Mouse (Mus musculus) limb, embryonic 14.5 days (tissue): ENCODE results near the gene 6330409D20Rik. TPM values are rescaled to one million over a fixed set of nuclear protein-coding genes. Genes with fewer than 3 reads are reported as not detected.
A peak's percentile ranks its signal among the peaks of the same experiment; 100 is the strongest.

Experiments
- ATAC-seq: fragments of 200-750 bp; cut with Nextera tagmentation; 2 replicates; pipeline ENCODE4 v1.8.0; 2017; ENCODE audit warnings: low read depth, moderate number of reproducible peaks, moderate TSS enrichment; ENCODE audit not compliant: low FRiP score
- DNase-seq: peaks from one replicate; pipeline ENCODE4 v3.0.0-alpha.2; 2015; ENCODE audit warnings: low spot score
- H3K27ac ChIP-seq: fragments of 300-500 bp; sonication (generic); replicated peaks from 2 replicates; pipeline ENCODE4 v1.5.1; 2014; ENCODE audit warnings: low read depth, mild to moderate bottlenecking, low read length, moderate library complexity, mixed read lengths
- H3K27me3 ChIP-seq: fragments of 300-500 bp; sonication (generic); 2 replicates; pipeline ENCODE4 v1.6.1; 2014; ENCODE audit warnings: low read length, mixed read lengths; ENCODE audit not compliant: control insufficient read depth, insufficient read depth
- H3K36me3 ChIP-seq: fragments of 300-500 bp; sonication (generic); 2 replicates; pipeline ENCODE4 v1.6.1; 2014; ENCODE audit warnings: mild to moderate bottlenecking, low read length, moderate library complexity, mixed read lengths; ENCODE audit not compliant: control insufficient read depth, insufficient read depth
- H3K4me1 ChIP-seq: fragments of 300-500 bp; sonication (generic); 2 replicates; pipeline ENCODE4 v1.6.1; 2014; ENCODE audit warnings: antibody characterized with exemption, low read length, mixed read lengths; ENCODE audit not compliant: control insufficient read depth, insufficient read depth
- H3K4me2 ChIP-seq: fragments of 300-500 bp; sonication (generic); replicated peaks from 2 replicates; pipeline ENCODE4 v1.6.1; 2014; ENCODE audit warnings: low read depth, mild to moderate bottlenecking, low read length, moderate library complexity; ENCODE audit not compliant: severe bottlenecking
- H3K4me3 ChIP-seq: fragments of 300-500 bp; sonication (generic); replicated peaks from 2 replicates; pipeline ENCODE4 v1.5.1; 2014; ENCODE audit warnings: low read length
- H3K9ac ChIP-seq: fragments of 300-500 bp; sonication (generic); 2 replicates; pipeline ENCODE4 v1.6.1; 2014; ENCODE audit warnings: mild to moderate bottlenecking, low read depth, low read length, moderate library complexity; ENCODE audit not compliant: severe bottlenecking
- H3K9me3 ChIP-seq: fragments of 300-500 bp; sonication (generic); 2 replicates; pipeline ENCODE4 v1.6.1; 2016; ENCODE audit warnings: low read length; ENCODE audit not compliant: control insufficient read depth
- POLR2A ChIP-seq: fragments of 200-500 bp; IDR thresholded peaks from 2 replicates; pipeline ENCODE4 v1.8.0; 2012; ENCODE audit warnings: inconsistent platforms, mild to moderate bottlenecking, moderate library complexity, borderline replicate concordance; ENCODE audit not compliant: insufficient read depth, insufficient read length; ENCODE audit errors: extremely low read depth
- WGBS: fragments of 180-500 bp; shearing (Covaris S2); extraction: QIAGEN DNeasy Blood & Tissue Kit; methylation state at CpG from one replicate; pipeline ENCODE4 v1.1.7; 2014; 5-methylcytosine and 5-hydroxymethylcytosine counted together
- polyA plus RNA-seq, 2 experiments: library from polyadenylated mRNA; depleted of rRNA in 1 of 2; stranded (reverse) in 1 of 2; unstranded in 1 of 2; fragments of >200 nt; fragmentation: Nextera tagmentation in 1 of 2; extraction: Ambion mirVana in 1 of 2; gene quantifications; 2 replicates each; pipeline versions ENCODE4 v1.2.1 to v1.2.3; 2012 to 2014

6330409D20Rik gene
- polyA plus RNA-seq, 2 experiments = 0.14 TPM; not detected in 1

DNA sequence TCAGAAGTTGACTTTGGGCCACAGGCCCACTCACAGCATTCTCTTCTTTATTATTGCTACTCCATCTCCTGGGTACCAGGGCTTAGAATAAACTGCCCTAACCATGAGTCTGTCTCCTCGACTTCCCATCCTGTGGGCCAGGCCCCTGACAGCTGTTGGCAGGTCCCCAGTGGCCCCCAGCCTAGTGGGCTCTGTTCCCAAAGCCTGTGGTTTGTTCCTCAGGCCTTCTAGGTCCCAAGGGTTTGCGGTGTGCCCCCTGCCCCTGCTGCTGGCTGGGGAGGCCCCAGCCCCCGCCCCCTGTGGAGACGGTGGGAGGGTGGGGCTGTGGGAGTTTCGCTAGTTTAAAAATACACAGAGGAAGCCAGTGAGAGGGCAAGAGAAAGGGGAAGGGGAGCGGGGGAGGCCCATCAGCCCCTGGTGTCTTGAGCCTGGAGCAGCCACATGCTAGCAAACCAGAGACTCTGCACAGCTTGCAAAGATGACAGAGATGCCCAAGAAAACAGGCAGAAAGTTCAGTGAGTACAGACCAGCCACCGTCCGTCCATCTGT is 20.1 kb downstream of the 6330409D20Rik start, which contains the start of gene Sh2d3c:
TSS of gene Sh2d3c (plus strand) at position 375 of the 549 bp plus-strand sequence.
- Histone ChIP-seq H3K27me3 (no peaks in the 10 kb centered on the region), H3K36me3 (no peaks in the 10 kb centered on the region), H3K4me1 (peaks cover 8% of the 10 kb centered on the region), H3K27ac (0 out of 2 replicates have a peak within 1 kb of the TSS, but pooled peaks have one; percentile 7), H3K9ac (0 out of 2 replicates have a peak within 1 kb of the TSS, but pooled peaks have one; percentile 9), H3K4me2 (peak within 1 kb of the TSS; percentile 28), H3K9me3 (no peaks in the 10 kb centered on the region), H3K4me3 (peak within 1 kb of the TSS; percentile 1; the same call in 1 of the 2 replicates)
- WGBS = 37% methylated on average over 6 of the region's 8 CpGs
- DNase-seq = no peak
- TF ChIP-seq POLR2A = no peak
- peak; percentile 27; the same call in 1 of the 2 replicates for ATAC-seq

DNA sequence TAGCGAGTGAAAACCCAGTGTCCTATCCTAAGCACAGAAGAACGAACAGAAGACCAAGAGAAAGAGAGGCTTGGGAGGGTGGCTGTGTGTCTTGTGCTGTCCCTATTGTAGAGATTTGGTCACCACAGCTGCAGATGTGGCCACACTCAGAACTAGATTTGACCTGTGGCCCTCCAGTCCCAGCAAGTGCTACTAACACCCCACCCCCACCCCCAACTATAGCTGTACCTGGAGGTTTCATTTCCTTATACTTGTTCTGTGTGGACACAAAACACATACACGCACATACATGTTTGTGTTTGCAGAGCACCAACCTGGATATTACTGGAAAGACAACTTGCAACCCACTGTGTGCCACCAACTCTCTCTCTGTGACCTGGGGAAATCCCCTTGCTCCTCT is 20.8 kb downstream of the 6330409D20Rik start:
- no peak overlapping the region for H3K9ac ChIP-seq
- H3K27me3 ChIP-seq = no peaks in the 10 kb centered on the region
- H3K4me3 ChIP-seq = no peak overlapping the region
- H3K36me3 ChIP-seq = no peaks in the 10 kb centered on the region
- H3K27ac ChIP-seq = no peak overlapping the region
- DNase-seq (no peak), ATAC-seq (no peak)
- H3K4me1 ChIP-seq = peaks cover 9% of the 10 kb centered on the region
- no peak overlapping the region for H3K4me2 ChIP-seq
- TF ChIP-seq POLR2A = no peak
- 93% methylated on average over 3 of the region's 3 CpGs for WGBS
- H3K9me3 ChIP-seq = no peaks in the 10 kb centered on the region

DNA sequence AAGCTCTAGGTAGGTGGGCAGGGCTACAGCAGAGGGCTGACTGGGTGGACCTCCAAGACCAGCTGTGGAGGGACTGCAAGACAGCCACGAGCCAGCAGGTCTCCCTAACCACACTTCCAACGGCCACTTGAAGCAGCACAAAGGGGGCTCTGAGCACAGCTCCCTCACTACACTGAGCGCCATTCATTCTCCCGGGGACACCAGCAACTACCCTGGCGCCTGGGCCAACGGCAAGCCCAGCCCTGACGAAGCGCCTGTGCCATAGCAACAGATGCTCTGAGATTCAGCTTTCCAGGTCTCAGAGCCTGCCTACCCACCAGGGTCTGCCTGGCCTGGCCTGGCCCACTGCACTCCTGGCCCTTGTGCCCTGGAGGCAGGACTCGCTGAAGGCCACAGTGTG is 22.1 kb downstream of the 6330409D20Rik start:
- WGBS = 58% methylated on average over 9 of the region's 9 CpGs
- H3K4me3 ChIP-seq = no peak overlapping the region
- H3K4me1 ChIP-seq = peaks cover 15% of the 10 kb centered on the region
- H3K36me3 ChIP-seq = no peaks in the 10 kb centered on the region
- H3K9ac ChIP-seq = no peak overlapping the region
- ATAC-seq = peak; percentile 35
- H3K27me3 ChIP-seq = no peaks in the 10 kb centered on the region
- H3K4me2 ChIP-seq = no peak overlapping the region
- DNase-seq = no peak
- H3K27ac ChIP-seq = peak overlapping the region; percentile 33
- H3K9me3 ChIP-seq = no peaks in the 10 kb centered on the region
- no peak for TF ChIP-seq POLR2A

DNA sequence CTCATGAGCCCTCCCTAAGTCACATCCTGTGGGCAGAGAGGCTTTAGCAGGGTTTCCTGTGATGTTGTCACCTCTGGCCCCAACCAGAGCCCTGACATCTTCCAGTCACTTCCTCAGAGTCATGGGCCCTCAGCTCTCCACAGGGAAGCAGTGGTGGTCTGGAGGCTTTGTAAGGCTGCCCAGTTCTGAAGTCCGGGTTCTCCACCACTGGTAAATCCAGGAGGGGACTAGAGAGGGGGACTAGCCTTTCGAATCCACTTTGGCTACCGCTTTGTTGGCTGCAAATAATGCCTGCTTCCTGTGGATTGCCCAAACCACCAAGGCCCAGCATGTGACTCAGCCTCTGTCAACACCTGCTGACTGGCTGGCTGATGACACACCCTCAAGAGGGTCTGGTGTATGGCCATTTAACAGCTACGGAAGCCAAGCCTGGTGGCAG is 25.8 kb downstream of the 6330409D20Rik start:
- Histone ChIP-seq H3K4me3 (no peak overlapping the region), H3K36me3 (peaks cover 13% of the 10 kb centered on the region), H3K9me3 (no peaks in the 10 kb centered on the region), H3K9ac (no peak overlapping the region), H3K27ac (no peak overlapping the region), H3K4me2 (no peak overlapping the region), H3K4me1 (peaks cover 16% of the 10 kb centered on the region), H3K27me3 (no peaks in the 10 kb centered on the region)
- DNase-seq (no peak), ATAC-seq (no peak)
- 50% methylated on average over 4 of the region's 4 CpGs for WGBS
- TF ChIP-seq POLR2A = no peak

DNA sequence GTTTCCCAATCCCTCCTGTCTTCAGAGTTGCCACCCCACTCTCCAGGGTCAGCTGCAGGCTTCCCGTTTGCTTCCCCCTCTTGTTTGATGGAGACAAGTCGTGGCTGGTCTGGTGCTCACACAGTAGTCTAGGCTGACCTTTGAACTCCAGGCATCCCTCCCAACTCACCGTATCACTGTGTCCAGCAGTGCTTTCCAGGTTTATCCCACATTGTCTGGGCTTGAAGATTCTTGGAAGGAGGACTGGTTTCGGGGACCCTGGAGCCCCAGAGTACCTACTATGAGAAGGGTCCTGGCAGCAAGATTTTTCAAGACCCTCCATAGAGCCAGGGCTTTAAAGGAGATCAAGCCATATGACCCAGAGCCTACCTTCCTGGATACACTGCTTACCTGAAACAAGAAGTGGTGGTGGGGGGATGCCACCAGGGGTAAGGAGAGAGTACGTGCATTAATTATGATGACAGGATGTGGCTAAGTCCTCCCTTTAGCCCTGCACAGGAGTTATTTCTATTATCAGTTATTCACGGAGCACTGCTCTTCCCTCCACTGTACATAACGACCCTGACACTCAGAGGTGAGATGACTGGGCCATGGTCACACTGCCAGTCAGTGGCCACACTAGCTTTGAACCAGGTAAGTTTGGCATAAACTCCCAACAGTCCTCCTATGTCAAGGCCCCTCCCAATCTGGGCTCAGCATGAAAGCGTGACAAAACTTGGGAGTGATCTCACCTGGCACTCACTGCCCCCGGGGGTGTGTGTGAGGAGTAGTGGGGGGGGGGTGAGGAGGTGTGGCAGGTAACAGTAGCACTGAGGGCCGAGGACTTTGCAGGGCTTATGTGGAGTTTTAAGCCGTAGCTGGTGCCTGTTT is 26.5 kb downstream of the 6330409D20Rik start:
- Histone ChIP-seq H3K4me3 (no peak overlapping the region), H3K4me2 (peak overlapping the region; percentile 79; the same call in 1 of the 2 replicates), H3K36me3 (peaks cover 19% of the 10 kb centered on the region), H3K27ac (peak overlapping the region; percentile 48; the same call in 1 of the 2 replicates), H3K4me1 (peaks cover 16% of the 10 kb centered on the region), H3K9ac (no peak overlapping the region), H3K27me3 (no peaks in the 10 kb centered on the region), H3K9me3 (no peaks in the 10 kb centered on the region)
- WGBS = 45% methylated on average over 11 of the region's 11 CpGs
- TF ChIP-seq POLR2A = no peak
- ATAC-seq (no peak), DNase-seq (no peak)
